Mouse (Mus musculus): Measurements from ENCODE around the gene Adarb1.

GRCm38 (mm10) chr10:77379199-77379598, 38.9 kb downstream of the Adarb1 start:
- no peak for TF ChIP-seq ZNF384 (IDR thresholded peaks at IDR 0.05; ENCODE audit: low read depth, low read length)
- no peak for TF ChIP-seq ZC3H11A (IDR thresholded peaks at IDR 0.05; ENCODE audit: borderline replicate concordance, low read depth, low read length)
- TF ChIP-seq MAFK (IDR thresholded peaks at IDR 0.05; ENCODE audit: insufficient read depth, low read depth, low read length): no peak
- no peak for TF ChIP-seq CHD2 (IDR thresholded peaks at IDR 0.05; ENCODE audit: low read depth, low read length)
- no peak for TF ChIP-seq HCFC1 (IDR thresholded peaks at IDR 0.05; ENCODE audit: borderline replicate concordance, insufficient read depth, low read length)

All from ES-E14 (cell line).